Mouse (Mus musculus) left cerebral cortex, adult 9 months (tissue): ENCODE data around the gene Ubl4b.

Experiments used
- DNase-seq, 2 experiments: peaks; one replicate each; pipeline ENCODE4 v3.0.0; 2022; ENCODE audit warnings: low spot score in 2 of 2

Ubl4b gene

GRCm38 (mm10) chr3:107567766-107568165, 12.9 kb upstream of the Ubl4b start:
- DNase-seq, result no peak

GRCm38 (mm10) chr3:107565331-107565730, 10.5 kb upstream of the Ubl4b start:
- DNase-seq, result no peak

DNA sequence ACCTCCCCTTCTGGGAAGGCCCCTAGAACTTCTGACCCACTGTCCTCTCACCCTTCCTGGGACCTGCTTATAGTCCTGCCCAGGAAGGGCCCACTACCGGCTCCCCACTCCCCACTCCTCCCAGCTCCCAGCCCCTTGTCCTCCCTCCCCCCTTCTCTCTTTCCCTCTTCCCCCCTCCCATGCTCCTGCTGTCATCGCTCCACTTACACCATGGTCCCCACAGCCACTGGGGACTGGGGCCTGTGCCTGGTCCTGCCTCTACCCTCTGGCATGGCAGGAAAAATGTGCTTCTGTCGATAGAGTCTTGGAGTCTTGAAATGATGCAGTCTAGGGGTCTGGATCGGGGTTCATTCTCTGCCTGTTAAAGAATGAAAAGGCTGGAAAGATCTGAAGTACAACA, 9.0 kb upstream of the Ubl4b start:
- DNase-seq, result no peak

DNA sequence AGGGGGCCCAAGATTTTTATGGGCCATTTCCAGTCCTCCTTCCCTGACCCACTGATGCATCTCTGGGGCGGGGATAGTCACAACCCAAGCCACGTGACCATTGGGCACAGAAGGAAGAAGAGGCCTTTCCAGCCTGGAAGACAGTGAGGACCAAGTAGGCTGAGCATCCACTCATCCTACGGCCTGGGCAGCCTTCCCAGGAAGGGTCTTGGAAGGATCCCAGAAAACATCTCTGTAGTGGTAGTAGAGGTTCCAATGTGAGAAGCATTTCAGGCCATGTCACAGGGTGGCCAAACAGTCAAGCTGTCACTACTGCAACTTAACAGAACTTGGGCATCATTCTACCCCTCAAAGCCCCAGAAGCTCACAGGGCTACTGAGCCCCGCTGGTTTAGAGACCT, 7.7 kb upstream of the Ubl4b start:
- DNase-seq, result no peak

DNA sequence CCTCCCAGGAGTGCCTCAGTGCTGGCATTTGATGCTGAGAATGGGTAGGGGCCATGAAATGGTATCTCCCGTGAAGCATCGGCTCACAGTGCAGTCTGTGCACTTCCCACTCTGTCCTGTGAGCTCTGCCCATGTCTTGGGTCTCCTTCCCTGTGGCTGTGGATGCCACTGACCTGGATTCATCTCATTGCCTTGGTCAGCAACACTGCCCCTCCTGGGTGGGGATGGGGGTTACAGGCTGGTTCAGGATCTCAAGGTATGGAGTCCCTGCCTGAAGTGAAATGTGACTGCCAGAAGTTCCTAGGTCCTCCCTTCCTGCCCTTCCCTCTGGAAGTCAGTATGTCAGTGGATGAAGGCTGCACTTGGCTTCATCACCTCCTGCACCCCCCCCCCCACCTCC, 7.2 kb upstream of the Ubl4b start:
- DNase-seq, result no peak

DNA sequence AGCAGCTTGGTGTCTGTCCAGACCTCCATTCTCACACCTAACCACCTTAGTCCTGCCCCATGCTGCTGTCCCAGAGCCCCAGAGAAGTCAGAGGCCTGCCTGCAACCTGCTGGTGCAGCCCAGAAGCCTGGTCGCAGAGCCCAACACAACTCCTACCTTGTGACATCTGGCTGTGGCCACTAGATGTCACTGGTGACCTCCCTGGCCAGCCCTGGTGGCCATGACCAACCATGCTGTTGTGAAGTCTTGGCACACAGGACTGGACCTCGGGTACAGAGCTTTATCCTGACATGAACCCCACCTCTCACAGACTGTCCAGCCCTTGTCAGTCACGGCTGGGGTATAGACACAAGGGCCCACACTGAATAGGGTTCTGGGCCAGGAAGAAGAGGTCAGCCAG, 4.3 kb upstream of the Ubl4b start:
- DNase-seq, result peak in 1 of 2 experiments; percentile 58

DNA sequence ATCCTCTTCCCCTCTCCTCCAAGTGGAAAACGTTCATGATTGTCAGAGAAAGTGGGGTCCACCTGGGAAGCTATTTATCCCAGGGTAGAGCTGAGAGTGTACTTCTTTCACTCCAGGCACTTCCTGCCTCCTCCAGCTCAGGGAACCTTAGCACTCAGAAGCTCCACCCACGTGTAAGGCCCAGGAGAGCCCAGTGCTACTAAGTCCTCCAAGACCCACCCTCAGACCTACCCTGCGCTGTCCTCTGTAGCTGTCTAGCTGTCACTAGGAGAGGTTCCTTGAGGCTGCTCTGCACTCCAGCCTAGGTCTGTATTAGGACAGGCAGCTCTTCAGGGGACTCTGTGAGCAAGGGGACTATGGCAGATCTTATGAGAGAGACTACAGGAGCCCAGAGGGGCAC, 3.9 kb upstream of the Ubl4b start:
- DNase-seq, result no peak

- DNase-seq, result peak in 1 of 2 experiments; percentile 62
Observed at GRCm38 (mm10) chr3:107550409-107551049, 4.3 kb downstream of the Ubl4b start.

GRCm38 (mm10) chr3:107546956-107547355, 7.9 kb downstream of the Ubl4b start:
- DNase-seq, result no peak

DNA sequence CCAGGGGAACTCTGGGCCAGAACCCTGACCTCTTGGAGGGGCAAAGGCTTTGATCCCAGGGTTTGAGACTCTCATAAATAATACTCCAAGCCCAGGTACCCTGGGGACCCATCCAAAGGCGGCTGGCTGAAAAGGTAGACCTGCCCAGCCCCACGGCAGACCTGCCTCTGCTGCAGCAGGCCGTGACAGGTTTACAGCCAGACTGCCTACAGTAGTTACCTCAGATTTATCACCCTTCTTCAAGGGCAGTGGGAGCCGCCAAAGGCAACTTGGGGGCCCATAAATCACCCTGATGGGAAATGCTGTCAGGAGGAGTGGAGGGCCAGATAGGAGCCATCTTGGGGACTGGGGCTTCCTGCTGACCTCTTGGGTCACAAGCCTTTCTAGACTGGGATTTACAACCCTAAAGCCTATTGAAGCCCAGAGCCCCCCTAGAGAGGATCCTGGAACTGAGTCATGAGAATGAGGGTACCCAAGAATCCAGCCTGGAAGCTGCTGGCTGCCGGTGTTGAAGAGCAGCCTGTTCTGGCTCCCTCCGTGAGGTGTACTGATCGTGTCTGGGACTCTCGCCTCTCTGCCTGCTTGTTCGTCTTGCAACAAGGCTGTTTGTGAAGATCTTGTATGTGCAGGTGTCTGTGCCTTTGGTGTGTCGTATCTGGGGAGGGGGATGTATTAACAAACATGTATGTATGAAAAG, 9.0 kb downstream of the Ubl4b start:
- no peak for DNase-seq

DNA sequence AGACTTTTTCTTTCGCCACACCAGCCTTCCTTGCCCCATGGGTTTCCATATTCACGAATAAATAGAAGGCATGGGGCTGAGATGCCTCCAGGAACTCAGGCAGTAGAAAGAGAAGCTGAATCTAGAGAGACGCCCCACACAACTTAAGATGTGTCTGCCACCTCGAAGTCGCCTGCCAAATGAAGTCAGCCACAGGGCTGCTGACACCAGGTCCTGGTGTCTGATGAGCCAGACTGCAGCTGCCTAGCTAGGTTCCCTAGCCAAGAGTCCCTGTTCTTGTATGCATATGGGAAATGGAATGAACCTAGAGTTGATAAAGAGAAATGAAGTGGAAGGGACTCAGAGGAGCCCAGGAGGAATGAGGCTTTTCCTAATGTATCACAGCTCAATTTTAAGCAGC, 9.6 kb downstream of the Ubl4b start:
- no peak for DNase-seq

DNA sequence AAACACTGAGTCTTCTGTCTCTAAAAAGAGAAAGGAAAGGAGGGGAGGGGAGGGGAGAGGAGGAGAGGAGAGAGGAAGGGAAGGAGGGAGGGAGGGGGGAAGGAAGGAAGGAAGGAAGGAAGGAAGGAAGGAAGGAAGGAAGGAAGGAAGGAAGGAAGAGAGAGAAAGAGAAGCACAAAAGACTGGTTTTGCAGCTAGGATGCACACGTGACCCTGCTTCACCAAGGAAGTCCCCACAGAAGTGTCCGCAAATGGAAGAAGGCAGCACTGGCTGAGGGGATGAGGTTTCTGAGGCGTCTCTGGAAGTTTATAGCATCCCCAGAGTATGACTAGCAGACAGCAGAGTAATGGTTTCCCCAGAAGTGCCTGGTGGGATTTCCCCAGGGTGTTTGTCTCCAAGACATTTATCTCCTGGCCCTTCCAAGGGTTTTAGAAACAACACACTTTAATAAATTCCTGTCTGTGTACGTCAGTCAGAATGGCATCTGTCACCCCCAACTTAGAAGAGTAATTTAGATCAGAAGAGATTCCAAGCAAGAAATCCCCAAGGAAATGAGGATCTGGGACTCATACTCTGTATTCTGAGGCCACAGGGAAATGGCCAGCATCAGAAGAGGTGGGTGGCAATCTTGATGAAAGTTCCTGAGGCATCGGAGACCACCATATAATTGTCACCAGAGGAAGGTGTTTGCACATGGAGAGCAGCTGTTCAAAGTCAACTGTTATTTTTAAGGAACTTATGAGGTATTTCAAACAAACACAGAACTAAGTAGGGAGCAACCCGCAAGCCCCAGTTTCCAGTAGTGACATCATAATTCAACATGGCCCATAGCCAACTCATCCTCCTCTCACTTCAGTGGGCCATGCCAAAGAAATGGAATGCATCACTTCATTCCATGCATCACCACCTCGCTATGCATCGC, 11.5 kb downstream of the Ubl4b start:
- DNase-seq, result no peak

- no peak for DNase-seq
Observed at GRCm38 (mm10) chr3:107542584-107542983, 12.3 kb downstream of the Ubl4b start.

- no peak for DNase-seq
Observed at GRCm38 (mm10) chr3:107537504-107537889, 17.4 kb downstream of the Ubl4b start.

- peak; percentile 80 to 90 for DNase-seq
Observed at GRCm38 (mm10) chr3:107536810-107537503, 17.9 kb downstream of the Ubl4b start.

DNA sequence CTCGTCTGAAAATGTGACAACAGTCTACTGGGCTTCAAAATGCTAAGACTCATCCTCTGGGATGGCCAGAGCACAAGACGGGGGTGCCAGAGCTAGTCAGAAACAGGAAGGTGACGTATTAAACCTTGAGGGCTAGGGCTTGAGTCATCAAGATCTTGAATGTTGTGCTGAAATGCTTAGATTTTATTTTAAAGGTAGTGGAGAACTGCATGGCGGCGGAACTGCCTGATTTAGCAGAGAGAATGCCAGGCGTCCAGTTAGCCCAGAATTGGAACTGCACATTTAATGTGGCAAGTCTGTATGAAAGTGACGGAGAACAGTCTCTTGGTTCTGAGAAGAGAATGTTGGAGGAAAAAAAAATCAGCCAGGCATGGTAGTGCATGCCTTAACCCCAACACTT, 19.9 kb downstream of the Ubl4b start:
- no peak for DNase-seq

GRCm38 (mm10) chr3:107533532-107533931, 21.3 kb downstream of the Ubl4b start:
- no peak for DNase-seq

DNA sequence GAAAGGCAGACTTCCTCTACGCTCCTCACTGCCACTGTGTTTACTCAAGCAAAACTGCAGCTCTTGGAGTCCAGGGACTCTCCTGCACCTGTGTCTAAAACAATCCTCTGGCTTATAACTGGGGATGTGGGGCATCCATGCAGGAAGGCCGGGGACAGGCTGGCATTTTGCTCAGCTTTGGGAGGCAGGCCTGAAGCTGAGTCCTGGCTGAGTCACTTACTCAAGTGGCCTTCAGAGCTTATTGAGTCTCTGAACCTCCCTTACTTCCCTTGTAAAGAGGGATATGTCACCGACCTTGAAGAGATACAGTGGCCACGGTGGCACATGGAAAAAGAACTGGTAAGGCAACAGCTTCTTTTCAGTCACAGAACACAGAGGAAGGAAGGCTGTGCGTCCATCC, 24.3 kb downstream of the Ubl4b start:
- DNase-seq, result no peak

GRCm38 (mm10) chr3:107529182-107529581, 25.7 kb downstream of the Ubl4b start:
- no peak for DNase-seq

DNA sequence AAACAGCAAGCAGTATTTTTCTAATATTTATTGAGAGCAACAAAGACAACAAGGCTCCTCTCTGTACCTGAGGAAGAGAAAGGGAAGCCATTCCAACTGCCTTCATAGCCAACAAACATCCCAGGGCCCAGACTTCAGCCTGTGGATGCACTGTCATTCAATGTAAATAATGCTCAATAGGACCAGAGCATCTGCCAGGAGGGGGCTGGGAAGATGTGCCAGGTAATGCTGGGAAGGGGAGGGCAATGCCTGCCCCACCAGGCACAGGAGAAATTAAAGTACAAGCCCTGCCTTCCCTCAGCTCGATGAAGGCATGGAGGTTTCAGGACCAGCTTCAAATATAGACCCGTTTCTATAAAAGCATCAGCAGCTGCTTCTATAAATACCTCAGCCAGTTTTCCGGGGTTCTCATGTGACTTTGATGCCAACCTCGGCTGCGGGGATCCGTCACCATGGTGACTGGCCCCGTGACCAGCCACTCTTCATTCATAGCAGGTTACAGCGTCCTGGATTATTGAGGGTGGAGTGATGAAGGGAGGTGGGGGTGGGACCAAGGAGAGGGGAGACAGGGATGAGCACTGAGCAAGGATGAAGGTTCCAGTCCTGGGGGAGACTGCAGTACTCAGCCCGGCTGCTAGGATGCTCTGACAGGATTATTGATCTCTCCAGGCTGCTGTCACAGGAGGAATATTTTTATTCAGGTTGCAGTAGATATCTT, 26.3 kb downstream of the Ubl4b start:
- peak; percentile 85 to 89 for DNase-seq

DNA sequence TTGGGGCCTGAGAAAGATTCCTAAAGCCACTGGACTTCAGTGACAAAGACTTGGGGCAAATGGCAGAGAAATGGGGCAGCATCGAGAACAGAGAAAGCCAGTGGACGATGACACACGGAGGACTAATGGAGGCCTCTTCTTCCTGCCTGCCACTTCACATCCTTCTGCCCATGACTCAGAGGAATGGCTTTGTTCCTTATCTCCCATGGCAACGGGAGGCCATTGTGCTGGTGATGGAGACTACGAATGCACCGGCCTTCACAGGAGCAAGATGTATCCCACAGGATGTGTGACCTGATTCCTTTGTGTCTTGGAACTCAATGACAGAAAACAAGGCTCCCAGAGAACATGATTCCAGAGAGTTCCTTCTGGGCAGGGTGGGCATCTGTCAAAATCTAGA, 30.3 kb downstream of the Ubl4b start:
- no peak for DNase-seq
